Mouse (Mus musculus): Measurements from ENCODE around the gene Rtn4rl2.
"Not testable (repeated sequence)": the region's sequence is repeated elsewhere in the genome, so short reads cannot be mapped to it uniquely, and the experiment has no call there.

Rtn4rl2 gene

GRCm38 (mm10) chr2:84886234-84886731, at the start of gene Rtn4rl2:
Gene Rtn4rl2, minus strand, starts transcription at chr2:84886710.
- no peak for DNase-seq (ENCODE audit: low spot score)

- DNase-seq (ENCODE audit: low spot score), result no peak
Measured at GRCm38 (mm10) chr2:84935065-84935464, 48.6 kb upstream of the Rtn4rl2 start.

GRCm38 (mm10) chr2:84934649-84935007, 48.1 kb upstream of the Rtn4rl2 start:
- DNase-seq (ENCODE audit: low spot score), result no peak

- DNase-seq (ENCODE audit: low spot score), result no peak
Measured at GRCm38 (mm10) chr2:84933992-84934648, 47.6 kb upstream of the Rtn4rl2 start.

- no peak for DNase-seq (ENCODE audit: low spot score)
Measured at GRCm38 (mm10) chr2:84930186-84930585, 43.7 kb upstream of the Rtn4rl2 start.

GRCm38 (mm10) chr2:84919601-84920108, 33.1 kb upstream of the Rtn4rl2 start:
- no peak for DNase-seq (ENCODE audit: low spot score)

GRCm38 (mm10) chr2:84918188-84918587, 31.7 kb upstream of the Rtn4rl2 start:
- no peak for DNase-seq (ENCODE audit: low spot score)

GRCm38 (mm10) chr2:84916548-84917320, 30.2 kb upstream of the Rtn4rl2 start:
- DNase-seq (ENCODE audit: low spot score), result peak; percentile 20

- no peak for DNase-seq (ENCODE audit: low spot score)
Measured at GRCm38 (mm10) chr2:84915330-84915729, 28.8 kb upstream of the Rtn4rl2 start.

GRCm38 (mm10) chr2:84913881-84914280, 27.4 kb upstream of the Rtn4rl2 start:
- no peak for DNase-seq (ENCODE audit: low spot score)

GRCm38 (mm10) chr2:84912722-84913121, 26.2 kb upstream of the Rtn4rl2 start:
- no peak for DNase-seq (ENCODE audit: low spot score)

GRCm38 (mm10) chr2:84896686-84897085, 10.2 kb upstream of the Rtn4rl2 start:
- DNase-seq (ENCODE audit: low spot score), result not testable (repeated sequence)

GRCm38 (mm10) chr2:84895495-84896198, 9.1 kb upstream of the Rtn4rl2 start:
- DNase-seq (ENCODE audit: low spot score), result no peak

GRCm38 (mm10) chr2:84893359-84893758, 6.8 kb upstream of the Rtn4rl2 start:
- DNase-seq (ENCODE audit: low spot score), result no peak

GRCm38 (mm10) chr2:84890045-84890340, 3.5 kb upstream of the Rtn4rl2 start:
- DNase-seq (ENCODE audit: low spot score), result peak; percentile 44

- no peak for DNase-seq (ENCODE audit: low spot score)
Measured at GRCm38 (mm10) chr2:84889316-84890044, 3.0 kb upstream of the Rtn4rl2 start.

GRCm38 (mm10) chr2:84888657-84889315, 2.3 kb upstream of the Rtn4rl2 start:
- peak; percentile 61 for DNase-seq (ENCODE audit: low spot score)

- DNase-seq (ENCODE audit: low spot score), result no peak
Measured at GRCm38 (mm10) chr2:84887411-84888271, 1.1 kb upstream of the Rtn4rl2 start.

- no peak for DNase-seq (ENCODE audit: low spot score)
Measured at GRCm38 (mm10) chr2:84886821-84887281, 341 bp upstream of the Rtn4rl2 start.
